Mouse (Mus musculus) left cerebral cortex, postnatal 36 days (tissue): ENCODE measurements around the gene Xdh. TPM values are rescaled to one million over a fixed set of nuclear protein-coding genes. Genes with fewer than 3 reads are reported as not detected.

ENCODE experiments used
- DNase-seq, 2 experiments: peaks; one replicate each; pipeline ENCODE4 v3.0.0; 2021 to 2022; ENCODE audit warnings: low spot score in 2 of 2, mixed read lengths in 1 of 2
- intact Hi-C: fragments of 180-260 bp; cut with DNase I; formaldehyde crosslinking; loops from one replicate; pipeline ENCODE4 v1.15.1; 2025
- total RNA-seq, 2 experiments: library from RNA; stranded (reverse); gene quantifications; 2 replicates each; pipeline ENCODE4 v1.2.3; 2021

The Xdh gene
- total RNA-seq, 2 experiments from 2014 or later = 5.5 to 14.9 TPM

- DNase-seq = no peak
- intact Hi-C loops = no loop called here
Observed at GRCm38 (mm10) chr17:73836601-73837000, 113.4 kb downstream of the Xdh start.

Other genes starting within 250 kb of the Xdh start
- 10 to 100 TPM; 20.1 to 20.8 TPM for gene Galnt14, start 239.7 kb downstream of the Xdh start, total RNA-seq
- 10 to 100 TPM; 81.7 to 82.3 TPM for gene Ehd3, start 146.1 kb downstream of the Xdh start, total RNA-seq
- under 1 TPM in 1 of 2 experiments, not detected in 1; 0.32 TPM for gene Srd5a2, start 97.7 kb upstream of the Xdh start, total RNA-seq